Mouse (Mus musculus): ENCODE data around the gene Gmds.

Gene Gmds

DNA sequence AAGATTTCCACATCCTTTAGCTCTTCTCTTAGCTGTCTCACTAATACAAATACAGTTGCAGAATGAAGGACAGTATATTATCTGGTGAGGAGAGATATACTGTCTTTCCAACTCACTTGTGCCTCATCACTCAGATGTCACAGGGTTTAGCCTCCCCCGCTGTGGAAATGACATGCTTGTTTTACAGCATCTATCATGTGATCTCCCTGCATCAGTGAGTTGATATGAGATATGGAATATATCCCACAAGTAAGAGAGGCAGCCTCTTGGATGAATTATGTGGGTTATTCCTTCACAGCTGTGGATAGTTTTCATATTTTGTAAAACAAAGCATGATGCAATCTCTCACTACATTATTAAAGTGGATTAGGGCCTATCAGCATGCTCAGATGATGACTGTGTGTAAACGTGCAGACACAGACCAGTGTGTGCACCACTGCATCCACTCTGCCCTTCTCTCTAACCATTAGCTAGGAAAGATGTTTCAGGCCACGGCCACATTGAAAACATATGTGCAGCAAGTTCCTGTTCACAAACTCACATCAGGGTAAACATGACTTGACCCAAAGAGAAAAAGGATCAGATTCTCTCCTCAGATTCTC, 371.5 kb downstream of the Gmds start:
- in situ Hi-C loops (cut with MboI; ENCODE audit: unreplicated experiment in 2 of 2): no loop called here

DNA sequence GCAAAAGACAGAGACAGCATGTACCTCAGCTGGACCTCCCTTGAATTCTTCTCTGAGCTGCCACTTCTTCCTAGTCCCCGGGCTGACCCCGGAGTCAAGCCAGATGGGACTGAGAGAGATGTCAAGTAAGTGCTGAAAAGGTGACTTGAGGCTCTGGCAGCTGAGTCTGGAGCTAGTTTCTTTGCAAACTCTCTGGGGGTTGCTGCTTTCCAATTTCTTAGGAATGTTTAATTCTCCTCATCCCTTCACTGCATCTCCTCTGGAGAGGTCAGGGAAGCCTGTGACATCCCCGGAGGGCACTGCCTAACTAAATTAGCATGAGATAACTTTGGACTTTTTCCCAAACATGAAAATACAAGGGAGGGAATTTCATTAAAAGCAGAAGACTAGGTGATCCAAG, 378.0 kb downstream of the Gmds start:
- in situ Hi-C loops (cut with MboI; ENCODE audit: unreplicated experiment in 2 of 2): no loop called here

DNA sequence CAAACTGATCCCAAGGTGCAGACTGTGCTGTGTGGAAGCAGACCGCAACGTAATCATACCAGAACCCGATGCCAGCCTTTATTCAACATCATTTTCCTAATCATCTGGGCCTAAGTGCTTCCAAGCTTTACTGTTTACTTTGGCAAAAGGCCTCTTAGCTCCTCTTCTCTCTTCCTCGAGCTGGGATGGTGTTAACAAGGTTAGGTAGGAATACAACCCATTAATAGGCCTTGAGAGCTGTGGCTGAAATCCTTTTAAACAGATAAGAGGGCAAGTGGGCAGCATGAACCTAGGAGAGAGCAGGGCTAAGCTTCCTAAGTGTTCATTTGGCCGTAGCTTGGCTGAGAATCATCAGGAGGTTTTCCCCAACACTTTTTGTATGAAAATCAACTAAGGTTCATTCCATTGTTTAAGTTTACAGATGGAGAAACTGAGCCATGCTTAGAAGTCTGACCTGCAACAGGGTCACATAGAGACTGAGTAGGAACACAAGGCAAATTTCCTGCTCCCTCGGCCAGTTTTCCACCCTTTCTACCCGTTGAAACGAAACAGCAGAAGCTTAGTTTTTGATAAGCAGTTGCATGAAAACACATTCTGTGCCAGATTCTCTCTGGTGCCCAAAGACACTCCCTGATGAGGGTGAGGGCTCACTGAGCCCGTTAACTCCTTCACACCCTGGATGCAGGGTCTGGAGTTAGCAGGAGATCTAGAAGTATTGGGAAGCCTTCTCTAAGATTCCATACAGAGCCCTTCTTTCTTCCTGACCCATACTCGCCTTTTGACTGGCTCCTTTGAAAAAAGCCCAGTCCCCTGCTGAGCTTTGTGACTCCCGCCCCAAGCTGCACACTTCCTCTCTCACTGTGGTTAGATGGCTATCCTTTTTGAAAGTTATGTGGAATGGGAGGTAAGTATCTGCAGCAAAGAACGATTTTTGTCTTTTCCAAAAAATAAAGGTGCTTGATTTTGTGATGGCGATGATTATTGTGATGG, 379.9 kb downstream of the Gmds start:
- in situ Hi-C loops (cut with MboI; ENCODE audit: unreplicated experiment in 2 of 2): loop anchor here in 1 of 2 experiments (10.0 kb wide), 1 partner anchor 254 kb away; no protein-coding TSS in a partner anchor

DNA sequence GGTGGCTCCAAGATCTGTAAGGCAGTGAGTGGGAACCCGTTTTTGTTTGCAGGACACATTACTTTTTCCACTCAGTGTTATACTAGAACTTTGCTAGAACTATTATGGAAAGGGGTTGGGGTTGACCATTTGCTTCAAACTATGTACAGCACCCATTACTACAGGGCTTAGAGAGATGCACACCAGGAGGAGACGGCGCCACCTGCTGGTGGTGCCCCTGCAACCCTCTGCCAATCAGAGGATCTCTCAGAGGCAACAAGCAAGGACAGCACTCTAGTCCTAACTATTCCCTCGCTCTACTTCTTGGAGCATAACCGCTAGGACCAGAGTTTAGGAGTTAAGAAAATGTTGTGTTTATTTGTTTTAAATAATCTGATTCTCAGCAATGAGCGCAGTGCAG, 382.0 kb downstream of the Gmds start:
- in situ Hi-C loops (cut with MboI; ENCODE audit: unreplicated experiment in 2 of 2): loop anchor here in 1 of 2 experiments (10.0 kb wide), 1 partner anchor 252 kb away; no protein-coding TSS in a partner anchor

DNA sequence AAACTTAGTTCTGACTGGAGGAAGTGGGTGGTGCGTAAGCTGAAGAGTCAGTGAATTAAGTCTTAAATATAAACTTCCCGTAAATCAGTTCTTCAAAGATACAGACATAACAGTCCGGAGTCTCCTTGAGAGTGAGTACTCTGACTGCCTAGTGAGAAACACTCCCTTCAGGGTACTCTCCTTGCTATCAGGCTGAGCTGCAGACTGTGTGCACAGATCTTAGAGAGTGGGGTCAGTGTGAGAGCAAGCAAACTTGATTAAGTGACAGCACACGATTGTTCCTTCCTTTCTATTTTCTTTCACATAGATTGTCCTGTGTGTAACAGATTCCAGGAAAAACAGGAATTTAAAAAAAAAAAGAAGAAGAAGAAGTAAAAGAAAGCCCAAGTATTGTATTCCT, 382.4 kb downstream of the Gmds start:
- in situ Hi-C loops (cut with MboI; ENCODE audit: unreplicated experiment in 2 of 2): loop anchor here in 1 of 2 experiments (10.0 kb wide), 1 partner anchor 251 kb away; no protein-coding TSS in a partner anchor

DNA sequence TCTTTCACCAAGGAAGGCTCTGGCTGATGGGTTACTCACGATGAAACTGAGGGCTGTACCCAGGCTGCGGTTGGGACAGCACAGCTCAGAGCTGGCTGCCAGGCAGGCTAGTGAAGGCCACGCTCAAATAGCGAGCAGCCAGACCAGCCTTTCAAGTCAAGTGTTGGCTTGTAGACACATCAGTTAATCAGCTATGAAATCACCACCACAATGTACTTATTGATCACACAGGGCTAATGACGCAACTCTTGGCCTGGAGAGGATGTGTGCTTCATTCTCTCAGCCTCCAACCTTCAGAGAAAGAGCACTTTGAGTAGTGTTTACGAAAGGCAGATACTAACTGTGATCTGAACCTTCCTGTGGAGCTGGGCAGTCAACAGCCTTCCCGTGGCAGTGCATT, 383.4 kb downstream of the Gmds start:
- in situ Hi-C loops (cut with MboI; ENCODE audit: unreplicated experiment in 2 of 2): loop anchor here in 1 of 2 experiments (10.0 kb wide), 1 partner anchor 250 kb away; no protein-coding TSS in a partner anchor

DNA sequence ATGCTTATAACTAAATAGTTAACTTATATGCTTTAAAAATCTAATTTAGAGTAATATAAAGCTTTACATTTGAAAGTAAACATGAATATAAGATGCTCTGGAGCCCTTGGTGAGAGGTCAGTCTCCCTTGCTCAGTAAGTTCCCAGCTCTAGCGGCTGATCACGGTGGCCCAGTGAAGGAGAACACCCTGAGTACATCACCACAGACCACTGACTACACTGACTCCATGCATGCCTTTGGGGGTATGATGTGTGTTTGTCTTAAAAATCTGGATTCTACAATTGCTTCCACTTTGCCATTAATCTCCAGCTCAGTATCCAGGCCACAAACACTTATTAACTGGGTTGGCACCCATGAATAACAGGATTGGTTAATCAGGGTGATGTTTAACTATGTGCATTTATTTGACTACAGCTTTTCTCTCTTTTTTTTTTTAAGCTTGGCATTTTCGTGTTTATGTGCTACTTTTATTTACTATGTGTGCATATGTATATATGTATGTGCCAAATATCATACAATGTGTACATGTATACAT, 393.8 kb downstream of the Gmds start:
- in situ Hi-C loops (cut with MboI; ENCODE audit: unreplicated experiment in 2 of 2): no loop called here

DNA sequence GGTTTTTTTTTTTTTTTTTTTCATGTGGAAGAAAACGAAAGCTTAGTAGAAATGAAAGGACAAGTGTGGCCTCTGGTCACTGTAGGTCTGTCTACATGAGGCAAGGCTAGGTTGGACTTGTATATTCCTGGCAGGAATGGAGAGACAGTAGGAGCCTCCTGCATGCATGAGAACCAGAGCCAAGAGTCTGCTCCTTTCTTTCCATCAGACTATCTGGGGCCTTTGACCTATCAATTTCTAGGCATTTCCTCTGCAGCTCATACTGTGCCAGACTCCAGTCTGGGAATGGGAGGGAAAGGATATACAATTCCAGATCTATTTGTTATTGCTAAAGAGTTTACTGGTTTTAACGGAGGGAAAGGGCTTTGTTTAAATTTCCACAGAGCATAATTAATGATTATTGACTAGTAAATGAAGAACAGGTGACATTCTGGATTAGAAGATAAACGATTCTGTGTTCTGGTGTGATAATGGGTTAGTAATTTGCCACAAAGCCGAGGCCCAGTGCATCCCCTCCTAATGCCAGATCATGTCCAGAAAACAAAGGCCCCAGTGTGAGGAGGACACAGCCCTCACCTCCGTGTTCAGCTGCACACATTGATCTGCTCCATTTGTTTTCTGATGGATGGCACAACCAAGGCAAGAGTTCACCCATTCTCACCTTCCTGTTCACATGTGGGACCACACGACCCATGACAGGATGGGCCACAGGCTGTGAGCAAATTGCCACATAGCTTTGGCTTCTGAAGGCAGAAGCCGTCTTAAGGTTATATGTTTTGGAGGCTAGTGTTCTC, 394.9 kb downstream of the Gmds start:
- in situ Hi-C loops (cut with MboI; ENCODE audit: unreplicated experiment in 2 of 2): no loop called here

DNA sequence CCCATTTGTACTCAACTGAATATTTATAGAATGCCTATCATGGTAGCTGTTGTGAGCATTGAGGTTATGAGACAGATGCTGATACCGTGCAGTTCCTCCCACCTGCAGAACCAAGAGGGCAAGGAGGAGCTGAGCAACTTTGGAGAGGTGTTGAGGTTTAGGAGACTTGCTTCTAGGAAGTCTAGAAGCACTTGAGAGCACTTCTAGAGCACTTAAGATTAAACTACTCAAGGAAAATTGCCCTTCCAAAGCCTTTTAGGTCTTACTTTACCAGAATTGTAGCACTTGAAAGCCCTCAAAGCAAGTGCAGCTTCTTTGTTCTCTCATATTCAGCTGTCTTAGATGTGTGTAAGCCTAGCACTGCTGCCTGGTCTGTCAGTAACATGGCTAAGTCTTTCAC, 409.2 kb downstream of the Gmds start:
- in situ Hi-C loops (cut with MboI; ENCODE audit: unreplicated experiment in 2 of 2): no loop called here

DNA sequence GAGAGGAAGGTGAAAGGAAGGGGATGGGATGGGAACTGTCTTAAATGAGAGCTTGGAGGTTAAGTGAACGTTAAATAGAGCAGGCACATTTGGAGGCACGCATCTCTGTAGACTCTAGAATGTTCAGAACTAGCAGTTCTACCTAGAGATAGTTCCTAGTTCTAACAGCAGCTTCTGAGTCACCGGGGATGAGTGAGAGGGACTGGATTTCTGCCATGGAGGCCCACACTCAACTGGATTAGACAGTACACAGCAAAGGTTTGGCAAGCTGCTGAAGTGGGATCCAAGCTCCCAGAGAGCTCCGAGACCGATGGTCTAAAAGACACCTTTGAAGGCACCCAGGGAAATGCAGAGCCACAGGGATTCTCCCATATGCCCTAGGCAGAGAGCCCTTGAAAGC, 411.9 kb downstream of the Gmds start:
- in situ Hi-C loops (cut with MboI; ENCODE audit: unreplicated experiment in 2 of 2): no loop called here

DNA sequence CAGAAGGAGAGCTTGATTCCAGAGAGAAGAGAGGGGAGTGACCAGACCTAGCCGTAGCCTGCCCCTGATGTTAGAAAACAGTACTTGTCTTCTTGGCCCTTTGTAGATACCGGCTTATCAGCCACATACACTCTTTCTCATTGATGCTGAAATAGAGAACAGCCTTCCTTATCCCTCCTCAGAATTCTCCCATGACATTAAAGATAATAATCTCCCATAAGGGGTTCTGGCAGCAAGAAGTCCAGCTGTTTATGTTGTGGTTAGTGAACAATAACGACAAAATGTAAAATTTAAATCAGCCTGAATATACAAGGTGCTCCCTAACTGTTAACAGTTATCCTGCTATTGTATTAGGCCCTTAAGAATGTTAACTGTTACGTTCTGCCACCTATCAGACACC, 414.0 kb downstream of the Gmds start:
- in situ Hi-C loops (cut with MboI; ENCODE audit: unreplicated experiment in 2 of 2): no loop called here

DNA sequence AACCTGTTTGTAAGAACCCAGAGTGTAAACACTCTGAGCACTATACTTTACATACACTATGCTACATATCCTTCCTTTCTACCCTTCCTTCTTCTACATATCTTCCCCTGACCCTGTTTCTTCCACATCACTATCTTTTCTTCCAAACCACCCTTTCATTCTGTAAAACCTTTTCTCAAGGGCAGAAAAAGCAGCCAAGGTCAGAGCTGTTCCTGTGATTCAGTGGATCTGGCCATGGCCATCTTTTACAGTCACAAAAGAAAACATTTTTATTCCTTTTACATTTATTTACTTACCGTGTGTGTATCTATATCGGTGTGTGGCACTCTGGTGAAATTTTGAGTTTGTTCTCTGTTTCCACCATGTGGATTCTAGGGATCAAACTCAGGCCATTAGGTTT, 418.8 kb downstream of the Gmds start:
- in situ Hi-C loops (cut with MboI; ENCODE audit: unreplicated experiment in 2 of 2): no loop called here

DNA sequence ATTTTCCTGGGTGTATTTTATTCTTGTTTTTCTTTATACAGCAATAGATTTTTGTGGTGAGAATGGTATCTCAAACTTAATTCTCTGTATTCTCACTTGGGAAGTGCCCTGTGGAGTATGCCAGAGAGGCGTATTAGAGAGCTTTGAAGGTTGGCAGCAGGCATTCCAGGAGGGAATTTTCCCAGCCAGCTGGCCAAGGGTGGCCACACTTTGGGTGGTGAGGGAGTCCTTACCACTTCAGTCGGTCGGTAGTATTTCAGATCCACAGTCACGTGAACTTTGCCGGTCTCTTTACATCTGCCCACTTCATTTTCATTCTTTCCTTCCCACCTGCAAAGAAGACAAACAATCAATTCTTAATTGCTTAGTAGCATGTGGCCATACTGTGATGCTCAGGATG, 421.2 kb downstream of the Gmds start:
- in situ Hi-C loops (cut with MboI; ENCODE audit: unreplicated experiment in 2 of 2): no loop called here

DNA sequence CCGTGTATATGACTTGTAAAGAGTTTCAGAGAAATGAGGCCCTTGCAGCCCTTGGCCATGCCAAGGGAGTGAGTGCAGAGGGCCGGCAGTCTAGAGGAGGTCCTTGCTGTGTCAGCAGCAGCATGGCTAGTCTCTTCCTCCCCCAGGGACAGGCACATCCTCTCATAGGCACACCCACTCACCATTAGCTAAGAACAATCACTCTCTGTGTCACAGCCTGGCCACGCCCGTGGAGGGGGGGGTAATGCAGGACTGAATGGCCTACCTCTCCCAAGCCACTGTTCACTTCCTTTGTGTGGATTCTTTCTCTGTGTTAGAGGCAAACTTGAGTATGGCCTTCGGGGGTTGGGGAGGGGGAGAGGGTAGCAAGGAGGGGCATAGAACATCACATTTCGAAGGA, 422.8 kb downstream of the Gmds start:
- in situ Hi-C loops (cut with MboI; ENCODE audit: unreplicated experiment in 2 of 2): no loop called here

DNA sequence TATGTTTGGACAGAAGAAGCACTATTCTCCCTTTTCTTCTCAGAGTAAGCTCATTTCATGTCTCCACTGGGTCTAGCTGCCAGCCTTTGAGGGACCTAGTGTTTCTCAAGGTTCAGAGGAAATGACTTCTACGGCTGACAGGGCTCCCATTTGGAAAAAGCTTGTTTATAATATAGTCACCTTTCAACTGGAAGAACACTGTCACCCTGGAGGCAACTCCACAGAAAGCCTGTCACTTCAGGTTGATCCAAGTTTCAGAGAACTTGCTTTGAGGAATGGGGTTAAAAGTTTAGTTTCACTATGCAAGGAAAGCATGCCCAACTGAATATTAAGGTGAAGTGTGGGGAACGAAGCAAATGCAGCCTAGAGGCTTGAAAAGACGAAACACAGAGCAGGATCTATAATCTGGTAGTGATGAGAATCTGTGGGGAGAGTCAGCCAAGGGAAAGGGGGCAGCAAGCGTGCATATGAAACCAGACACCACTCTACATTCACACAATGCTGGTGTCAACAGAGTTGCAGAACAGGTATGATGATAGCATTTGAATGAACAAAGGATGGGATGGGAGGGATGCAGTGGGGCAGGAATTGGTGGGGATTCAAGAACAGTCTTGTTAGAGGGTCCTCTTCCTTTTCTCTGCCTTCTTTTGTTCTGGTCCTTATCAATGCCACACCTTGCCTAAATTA, 423.5 kb downstream of the Gmds start:
- in situ Hi-C loops (cut with MboI; ENCODE audit: unreplicated experiment in 2 of 2): no loop called here

DNA sequence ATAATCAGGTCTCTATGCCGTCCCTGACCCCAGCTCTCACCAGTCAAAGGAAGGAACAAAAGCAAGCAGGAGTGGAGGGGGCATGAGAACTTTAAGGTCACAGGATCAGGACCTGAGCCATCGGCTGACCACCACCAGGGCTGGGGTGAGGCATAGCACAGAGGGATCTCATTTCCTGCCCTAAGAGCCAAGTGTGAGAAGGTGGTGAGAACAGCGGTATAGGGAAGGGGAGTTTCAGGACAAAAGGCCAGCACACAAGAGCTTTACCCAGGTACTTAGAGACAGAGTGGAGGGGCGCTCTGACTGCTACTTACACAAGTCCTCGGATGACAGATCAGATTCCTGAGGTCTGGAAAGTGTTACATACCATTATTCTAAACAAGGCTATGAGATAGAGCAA, 426.6 kb downstream of the Gmds start:
- in situ Hi-C loops (cut with MboI; ENCODE audit: unreplicated experiment in 2 of 2): no loop called here

DNA sequence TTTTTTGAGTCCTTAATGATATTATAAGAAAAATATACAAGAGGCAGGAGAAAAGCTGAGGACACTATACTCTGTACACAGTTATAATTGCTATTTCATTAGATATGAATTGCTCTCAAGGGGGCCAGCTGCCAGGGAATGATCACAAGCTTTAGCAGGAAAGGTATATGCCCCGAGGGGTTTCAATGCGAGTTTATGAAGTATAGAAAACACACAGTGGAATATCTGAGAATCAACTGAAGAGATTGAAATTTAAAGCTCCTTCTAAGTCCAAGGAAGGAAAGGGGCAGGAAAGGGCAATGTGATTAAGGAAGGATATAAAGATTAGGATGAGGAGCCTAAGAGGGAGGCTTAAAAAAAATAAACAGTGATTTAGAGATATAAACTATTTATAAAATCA, 427.2 kb downstream of the Gmds start:
- in situ Hi-C loops (cut with MboI; ENCODE audit: unreplicated experiment in 2 of 2): no loop called here

DNA sequence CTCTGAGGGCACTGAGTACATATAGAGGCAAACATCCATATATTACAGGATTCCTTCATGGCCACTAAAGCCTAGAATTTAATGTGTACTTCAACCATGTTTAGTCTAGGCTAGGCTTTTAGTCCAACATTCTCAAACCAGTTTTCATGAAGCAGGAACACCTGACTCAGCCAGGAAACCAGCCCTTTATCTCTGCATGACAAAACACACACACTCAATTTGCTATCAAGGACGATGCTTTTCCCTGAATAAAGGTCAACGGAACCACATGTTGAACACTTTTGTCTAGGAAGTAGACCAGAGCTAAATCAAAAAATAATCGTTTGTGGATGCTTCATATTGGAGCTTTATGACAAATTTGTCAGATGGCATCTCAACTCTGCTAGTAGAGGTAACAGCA, 429.5 kb downstream of the Gmds start:
- in situ Hi-C loops (cut with MboI; ENCODE audit: unreplicated experiment in 2 of 2): no loop called here

DNA sequence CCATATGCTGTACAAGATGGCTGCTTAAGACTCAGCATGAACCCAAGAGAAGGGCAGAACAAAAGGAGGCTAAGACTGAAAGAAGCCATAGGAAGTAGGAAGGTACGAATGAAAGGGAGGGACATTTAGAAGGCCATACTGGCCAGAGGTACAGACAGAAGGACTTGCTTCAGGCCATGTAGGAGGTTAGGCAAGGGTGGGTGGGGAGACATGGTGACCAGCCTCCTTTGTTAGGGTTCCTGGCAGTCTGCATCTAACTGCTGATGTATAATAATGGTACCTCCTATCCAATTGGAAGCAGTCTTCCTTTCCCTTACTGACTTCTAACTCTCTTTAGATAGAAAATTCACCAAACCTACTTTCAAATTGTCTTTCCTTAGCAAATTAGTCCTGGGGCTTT, 432.0 kb downstream of the Gmds start:
- in situ Hi-C loops (cut with MboI; ENCODE audit: unreplicated experiment in 2 of 2): no loop called here

DNA sequence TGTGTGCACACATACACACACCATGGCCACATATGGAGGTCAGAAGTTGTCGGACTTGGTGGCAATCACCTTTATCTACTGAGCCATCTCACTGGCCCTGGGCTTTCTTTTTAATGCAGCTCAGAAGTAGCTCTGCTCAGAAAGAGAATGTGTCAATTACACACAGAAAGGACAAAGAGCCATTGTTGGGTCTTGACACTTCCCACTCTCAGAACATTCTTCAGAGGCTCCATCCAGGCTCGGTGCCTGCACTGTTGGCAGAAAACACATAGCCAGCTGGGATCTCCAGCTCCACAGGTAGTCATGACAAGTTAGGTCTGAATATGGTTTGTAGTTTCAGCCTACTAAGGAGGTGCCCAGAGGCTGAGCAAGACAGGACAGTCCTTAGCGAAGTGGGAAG, 438.3 kb downstream of the Gmds start:
- in situ Hi-C loops (cut with MboI; ENCODE audit: unreplicated experiment in 2 of 2): no loop called here
